Mouse (Mus musculus) frontal cortex, postnatal 36 days (tissue): Measurements from ENCODE around the gene Tsr3.
"Not testable (repeated sequence)": the region's sequence is repeated elsewhere in the genome, so short reads cannot be mapped to it uniquely, and the experiment has no call there.

Experiments
- DNase-seq, 2 experiments: peaks; one replicate each; pipeline ENCODE4 v3.0.0; 2022; ENCODE audit warnings: low spot score in 2 of 2

The Tsr3 gene

DNA sequence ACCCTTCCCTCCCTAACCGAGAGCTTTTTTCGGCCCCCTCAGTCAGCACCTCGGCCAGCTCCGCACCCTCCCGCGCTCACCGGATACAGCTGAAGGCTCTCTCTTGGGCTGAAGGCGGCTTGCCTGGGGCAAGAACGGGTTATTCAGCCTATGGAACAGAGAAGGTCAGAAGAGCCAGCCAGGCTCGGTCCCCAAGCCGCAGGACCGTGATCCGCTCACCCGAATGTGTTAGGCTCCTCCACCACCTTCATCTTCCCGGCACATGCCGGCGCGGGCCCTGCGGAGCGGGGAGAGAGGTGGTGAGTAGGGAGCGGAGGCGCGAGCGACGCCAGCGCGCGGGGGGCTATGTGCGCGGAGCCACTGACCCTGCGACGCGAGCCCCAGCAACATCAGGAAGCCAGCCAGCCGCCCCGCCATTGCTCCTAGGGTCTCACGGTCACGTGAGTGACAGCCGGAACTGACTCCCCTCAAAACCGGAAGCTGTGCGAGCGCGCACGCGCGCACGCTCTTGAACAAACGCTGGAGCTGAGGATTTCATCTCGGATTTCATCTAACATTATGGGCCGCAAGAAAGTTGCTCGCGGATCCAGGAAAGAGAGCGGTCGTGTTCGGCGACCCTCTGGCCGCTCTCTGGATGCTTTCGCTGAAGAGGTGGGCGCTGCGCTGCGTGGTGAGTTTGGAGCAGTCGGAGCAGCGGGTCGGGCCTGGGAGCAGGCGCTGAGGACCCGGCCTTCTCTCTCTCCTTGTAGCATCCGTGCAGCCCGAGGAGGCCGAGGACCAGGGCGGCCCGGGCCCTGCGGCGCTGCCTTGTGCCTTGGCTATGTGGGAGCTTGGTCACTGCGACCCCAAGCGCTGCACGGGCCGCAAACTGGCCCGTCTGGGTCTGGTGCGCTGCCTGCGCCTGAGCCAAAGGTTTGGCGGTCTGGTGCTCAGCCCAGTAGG, at the start of gene Tsr3, which contains the start of gene Gnptg:
Gene Tsr3, plus strand, starts transcription at position 476 of the 942 bp plus-strand sequence.
Gene Gnptg, minus strand, starts transcription at position 430 of the 942 bp plus-strand sequence.
- DNase-seq, result peak; percentile 84 to 86

DNA sequence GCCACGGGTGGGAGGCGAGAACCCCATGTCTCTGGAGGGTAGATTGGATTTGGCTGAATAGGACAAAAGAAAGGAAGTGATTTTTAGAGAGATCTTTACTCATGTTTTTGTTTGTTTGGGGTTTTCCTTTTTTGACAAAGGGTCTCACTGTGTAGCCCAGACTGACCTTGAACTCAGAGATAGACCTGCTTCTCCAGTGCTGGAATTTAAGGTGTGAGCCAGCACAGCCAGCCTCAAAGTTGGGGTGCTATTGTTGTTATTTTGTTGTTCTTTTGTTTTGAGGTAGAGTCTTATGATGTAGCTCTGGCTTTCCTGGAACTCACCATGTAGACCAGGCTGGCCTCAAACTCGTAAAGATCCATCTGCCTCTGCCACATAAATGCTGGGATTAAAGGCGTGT, 37.6 kb upstream of the Tsr3 start:
- no peak for DNase-seq

DNA sequence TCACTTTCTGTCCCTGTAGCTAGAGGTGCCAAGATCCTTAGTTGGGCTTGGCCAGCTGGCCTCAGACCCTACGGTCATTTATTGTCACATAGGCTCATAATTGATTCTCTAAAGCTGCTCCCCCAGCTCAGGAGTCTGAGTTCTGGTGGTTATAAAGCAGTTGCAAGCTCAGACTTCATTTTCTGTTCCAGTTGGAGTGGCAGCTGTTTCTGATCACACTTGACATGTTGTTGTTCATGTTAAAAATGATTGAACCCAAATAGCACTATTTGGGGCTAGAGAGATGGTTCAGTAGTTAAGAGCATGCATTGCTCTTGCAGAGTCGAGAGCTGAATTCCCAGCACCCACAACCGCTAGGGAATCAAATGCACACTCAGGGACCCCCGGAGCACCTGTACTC, 30.0 kb upstream of the Tsr3 start:
- no peak for DNase-seq

DNA sequence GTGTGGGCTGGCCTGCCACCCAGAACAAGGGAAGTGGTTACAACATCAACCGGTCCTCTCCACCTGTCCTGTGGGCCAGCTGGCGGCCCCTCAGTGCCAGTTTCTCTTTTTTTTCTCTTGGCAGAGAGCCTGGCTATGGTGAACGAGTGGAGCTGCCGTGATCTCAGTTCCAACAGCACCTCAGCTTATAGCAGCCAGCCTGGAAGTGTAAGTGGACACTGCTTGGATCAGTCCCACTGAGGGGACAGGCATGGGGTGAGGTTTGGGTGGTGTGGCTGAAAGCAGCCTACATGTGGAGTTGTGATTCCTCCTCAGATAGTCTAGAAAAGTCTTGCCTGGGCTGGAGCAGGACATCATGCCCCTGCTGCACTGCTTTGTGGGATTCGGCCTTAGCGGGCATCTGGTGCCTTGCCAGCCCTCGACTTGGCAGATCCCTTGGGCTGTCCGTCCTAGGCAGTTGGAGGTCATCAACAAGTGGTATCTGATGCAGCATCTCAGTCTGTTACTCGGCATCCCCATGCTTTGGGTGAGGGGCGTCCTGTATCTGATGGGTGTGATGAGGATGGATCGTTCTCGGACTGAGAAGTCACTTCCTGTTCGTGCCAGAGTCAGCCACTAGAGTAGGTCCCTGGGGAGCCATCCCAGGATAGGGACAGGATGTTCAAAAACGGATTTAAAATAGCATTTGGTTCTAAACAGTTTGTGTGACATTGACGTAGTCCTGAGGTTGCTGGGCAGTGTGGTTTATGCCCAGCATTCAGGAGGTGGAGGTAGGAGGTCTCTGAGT, 29.1 kb upstream of the Tsr3 start:
- no peak for DNase-seq

DNA sequence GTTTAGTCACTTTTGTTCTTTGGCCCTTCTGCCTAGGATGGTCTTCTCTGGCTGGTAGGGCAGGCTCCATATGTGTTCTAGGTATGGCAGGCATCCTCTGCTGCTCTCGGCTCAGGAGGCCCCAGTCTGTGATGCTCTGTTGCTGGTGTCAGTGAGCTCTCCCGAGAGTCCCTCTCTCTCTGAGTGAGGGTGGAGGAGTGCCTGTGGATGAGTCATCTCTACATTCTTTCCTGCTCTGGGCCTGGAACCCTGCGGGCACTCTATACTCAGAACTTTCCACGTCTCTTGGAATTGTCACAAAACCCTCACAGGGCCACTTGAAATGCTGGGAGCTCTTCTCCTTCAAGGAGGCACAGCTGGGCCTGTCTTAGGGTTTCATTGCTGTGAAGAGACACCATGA, 28.3 kb upstream of the Tsr3 start:
- DNase-seq, result no peak

DNA sequence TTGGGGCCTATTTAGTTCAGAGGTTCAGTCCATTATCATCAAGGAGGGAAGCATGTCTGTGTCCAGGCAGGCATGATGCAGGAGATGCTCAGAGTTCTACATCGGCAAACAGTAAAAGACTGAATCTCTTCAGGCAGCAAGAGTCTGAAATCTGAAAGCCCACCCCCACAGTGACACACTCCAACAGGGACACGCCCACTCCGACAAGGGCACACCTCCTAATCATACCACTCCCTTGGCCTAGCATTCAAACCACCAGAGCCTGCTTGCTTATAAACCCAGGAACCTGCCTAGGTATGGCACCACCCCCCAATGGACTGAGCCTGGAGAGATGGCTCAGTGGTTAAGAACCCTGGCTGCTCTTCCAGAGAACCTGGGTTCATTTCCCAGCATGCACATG, 24.5 kb upstream of the Tsr3 start:
- DNase-seq, result no peak

DNA sequence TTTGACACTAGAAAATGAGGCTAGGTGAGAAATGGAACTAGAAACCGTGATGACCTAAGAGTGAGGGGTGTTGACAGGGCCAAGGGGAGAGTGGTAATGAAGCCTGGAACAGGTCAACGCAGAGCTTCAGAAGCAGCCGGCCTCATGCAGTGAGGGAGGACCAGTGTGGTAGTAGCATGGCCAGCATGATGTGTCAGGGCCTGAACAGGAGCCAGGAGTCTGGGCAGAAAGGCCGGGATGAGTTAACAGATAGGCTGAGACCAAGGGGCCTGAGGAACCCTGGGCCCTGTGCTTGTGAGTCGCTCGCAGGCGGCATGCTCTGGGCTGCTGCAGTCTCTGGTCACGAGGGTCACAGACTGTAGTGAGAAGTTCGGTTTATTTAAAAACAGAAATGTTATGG, 21.0 kb upstream of the Tsr3 start:
- DNase-seq, result no peak

DNA sequence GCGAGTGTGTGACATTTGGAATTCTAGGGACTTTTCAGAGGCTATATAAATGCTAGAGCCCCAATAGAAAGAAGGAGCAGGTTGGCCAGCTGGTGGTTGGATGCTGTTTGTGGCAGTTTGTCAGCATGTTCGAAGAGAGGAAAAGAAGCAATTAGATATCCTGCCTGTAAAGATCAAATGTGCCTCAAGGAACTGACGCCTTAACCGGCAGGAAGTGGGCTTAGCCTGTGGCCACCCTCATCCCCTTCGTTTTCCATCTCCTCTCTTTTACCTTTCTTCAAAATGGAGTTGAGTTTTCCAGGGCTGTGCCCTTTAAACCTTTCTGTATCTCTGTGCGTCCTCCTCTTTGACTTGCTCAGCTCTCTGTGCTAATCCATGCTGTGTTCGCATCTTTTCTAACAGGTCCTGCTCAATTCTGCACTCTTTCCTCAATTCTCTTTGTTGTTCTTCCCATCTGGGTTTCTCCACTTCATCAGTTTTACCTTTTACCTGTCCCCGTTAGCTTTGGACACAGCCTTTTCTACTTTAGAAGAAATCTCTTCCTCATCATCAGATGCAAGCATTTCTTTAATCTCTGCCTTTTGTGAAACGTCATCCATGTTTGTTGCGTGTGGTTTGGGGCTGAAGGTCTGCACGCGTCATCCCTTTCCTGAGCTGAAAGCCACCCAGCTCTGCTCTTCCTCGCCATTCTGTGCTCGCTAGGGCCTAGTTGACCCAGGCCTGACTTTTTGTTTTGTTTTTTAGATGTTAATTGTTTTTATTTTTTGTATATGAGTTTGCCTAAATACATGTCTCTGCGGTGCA, 20.3 kb upstream of the Tsr3 start:
- no peak for DNase-seq

DNA sequence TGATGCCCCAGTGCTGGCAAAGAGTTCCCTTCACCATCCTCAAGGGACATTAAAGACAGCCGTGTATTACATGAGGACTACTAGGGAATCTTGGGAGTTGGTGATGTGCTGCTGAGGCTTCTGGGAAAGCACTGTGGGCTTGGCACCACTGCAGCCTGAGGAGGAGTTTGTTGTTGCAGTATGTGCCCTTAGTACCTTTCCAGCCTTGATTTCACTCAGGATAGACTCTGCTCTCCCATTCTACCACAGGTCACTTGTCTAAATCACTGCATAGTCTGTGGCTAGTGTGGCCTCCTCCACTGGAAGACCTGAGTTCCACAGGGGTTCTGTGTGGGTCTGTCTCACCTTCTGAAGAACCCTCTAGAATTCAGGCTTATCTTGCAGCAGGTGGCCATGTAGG, 19.2 kb upstream of the Tsr3 start:
- DNase-seq, result no peak

DNA sequence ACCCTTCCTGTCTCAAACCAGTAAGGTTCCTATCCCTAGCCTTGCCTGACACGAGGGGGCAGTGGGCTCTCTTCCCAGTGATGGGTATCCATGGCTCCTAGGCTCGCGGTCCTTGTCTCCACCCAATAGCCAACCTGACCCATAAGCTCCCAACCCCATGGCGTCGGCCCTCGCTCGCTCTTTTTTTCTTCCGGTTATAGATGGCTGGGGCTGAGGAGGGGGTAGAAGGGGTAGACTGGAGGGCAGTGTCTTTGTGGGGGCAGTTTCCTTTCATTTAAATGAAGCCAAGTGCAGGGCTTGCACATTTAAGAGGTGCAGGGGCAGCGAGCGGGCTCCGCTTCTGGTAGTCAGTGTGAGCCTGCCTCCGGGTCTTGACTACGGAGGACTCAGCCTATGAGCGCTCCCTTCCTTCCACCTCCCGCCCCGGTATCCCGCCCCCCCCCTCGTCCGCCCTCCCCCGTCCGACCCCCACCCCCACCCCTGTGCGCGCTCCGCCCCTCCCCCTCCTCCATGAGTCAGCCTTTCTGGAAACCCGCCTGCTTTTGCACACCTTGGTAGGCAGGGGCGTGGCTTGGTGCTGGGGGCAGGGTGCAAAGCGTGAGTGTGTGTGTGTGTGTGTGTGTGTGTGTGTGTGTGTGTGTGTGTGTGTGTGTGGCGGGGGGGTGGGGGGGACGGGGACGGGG, 18.0 kb upstream of the Tsr3 start:
- DNase-seq, result peak; percentile 44 to 54

DNA sequence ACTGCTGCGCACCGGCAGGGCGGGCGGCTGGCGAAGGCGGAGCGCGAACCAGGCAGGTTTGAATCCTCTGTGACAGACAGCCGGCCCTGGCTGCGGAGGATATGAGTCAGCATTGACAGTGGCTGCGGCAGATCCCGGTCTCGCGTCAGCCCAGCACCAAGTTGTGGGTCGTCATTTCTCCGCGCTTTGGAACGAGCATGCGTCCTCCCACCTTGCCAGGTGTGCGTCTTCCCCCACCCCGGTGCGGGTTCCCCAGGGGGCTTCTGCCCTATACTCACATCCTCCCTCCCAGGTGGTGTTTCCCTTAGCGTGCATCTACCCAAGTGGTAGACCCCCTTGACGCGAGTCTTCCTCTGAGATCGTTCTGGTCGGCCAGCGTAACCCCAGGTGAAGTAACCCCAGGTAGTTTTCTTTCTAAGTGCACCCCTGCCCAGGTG, 17.4 kb upstream of the Tsr3 start:
- peak; percentile 42 to 44 for DNase-seq

DNA sequence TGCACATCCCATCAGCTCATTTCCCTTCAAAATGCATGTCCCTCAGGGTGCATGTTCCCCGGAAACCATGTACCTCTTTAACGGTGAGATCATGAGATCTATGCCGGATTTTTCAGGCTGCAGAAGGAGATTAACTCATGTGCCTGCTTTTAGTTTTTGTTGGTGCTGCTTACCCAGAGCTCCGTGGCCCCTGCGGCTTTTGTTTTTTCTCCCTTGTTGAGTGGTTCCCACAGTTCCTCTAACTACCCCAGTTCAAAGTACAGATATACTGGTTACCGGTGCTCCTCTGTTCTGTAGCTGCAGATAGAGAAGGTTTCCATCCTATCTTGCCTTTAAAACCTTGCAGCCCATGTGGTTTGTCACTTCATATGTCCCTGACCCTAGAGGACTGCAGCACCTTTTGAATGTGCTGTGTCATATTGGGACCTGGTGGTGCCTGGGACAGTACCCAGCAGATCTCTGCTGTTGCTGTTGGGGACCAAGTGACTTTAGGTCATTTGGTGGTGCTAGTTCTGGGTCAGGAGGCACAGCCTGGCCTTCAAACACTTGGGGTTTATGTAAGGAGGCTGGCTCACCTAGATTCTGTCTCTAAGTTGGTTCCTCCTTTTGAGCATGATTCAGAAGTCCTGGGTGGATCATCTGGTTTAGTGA, 16.9 kb upstream of the Tsr3 start:
- no peak for DNase-seq

DNA sequence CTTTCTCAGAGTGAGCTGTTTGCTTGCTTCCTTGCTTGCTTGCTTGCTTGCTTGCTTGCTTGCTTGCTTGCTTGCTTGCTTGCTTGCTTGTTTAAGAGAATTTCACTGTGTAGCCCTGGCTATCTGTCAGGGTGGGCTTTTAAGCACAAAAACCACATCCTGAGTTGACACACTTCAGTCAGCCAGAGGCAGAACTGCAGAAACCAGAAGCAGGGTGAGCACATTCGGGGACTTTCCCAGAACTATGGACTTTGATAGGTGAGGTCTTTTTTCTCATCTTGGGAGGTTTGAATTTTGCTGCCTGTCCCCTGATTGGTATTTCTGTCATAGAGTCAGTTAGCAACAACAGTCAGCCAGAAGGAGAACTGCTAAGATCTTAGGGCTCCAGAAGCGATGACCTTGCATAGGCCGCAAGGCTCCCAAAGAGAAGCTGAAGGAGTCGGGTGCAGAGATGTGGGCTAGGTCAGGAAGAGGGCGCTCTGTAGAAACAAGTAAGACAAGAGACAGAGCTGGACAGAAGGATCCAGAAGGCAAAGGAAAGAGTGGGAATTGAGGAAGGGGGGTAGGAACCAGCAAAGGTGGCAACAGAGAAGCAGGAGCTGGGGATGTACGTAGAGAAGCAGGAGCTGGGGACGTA, 15.3 kb upstream of the Tsr3 start:
- no peak for DNase-seq

DNA sequence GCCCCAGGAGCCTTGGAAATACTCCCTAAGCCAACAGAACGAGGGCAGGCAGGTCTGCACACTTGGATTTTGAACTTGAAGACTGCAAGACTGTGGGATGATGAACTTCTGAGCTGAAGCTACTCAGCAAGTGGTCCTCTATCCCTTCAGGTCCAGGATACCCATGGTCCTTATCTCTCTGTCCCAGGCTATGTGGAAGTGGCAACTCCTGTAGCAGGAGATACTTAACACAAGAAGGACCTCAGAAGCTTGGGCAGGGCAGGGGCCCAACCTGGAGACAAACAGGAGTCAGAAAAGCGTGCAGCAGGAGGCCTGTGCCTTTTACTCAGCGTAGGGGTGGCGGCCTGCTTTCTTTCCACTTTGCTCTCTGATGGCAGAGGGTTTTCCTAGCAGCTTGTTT, 14.3 kb upstream of the Tsr3 start:
- no peak for DNase-seq

DNA sequence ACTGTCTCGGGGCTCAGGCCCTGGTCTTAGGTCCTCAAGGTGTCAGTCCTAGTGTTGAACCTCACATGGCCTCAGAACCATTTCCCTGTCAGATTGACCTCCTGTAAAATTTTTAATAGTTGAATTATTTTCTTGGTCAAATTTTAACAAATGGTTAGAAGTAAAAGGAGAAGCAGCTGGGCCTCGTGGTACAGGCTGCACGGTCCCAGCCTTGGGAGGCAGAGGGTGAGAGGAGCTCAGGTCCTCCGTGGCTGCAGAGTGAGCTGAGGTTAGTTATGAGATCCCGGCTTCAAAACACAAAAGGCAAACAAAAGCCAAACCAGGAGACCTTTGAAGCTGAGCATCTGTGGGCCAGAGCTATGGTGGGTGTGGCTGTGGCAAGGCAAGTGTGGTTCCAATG, 12.0 kb upstream of the Tsr3 start:
- no peak for DNase-seq

DNA sequence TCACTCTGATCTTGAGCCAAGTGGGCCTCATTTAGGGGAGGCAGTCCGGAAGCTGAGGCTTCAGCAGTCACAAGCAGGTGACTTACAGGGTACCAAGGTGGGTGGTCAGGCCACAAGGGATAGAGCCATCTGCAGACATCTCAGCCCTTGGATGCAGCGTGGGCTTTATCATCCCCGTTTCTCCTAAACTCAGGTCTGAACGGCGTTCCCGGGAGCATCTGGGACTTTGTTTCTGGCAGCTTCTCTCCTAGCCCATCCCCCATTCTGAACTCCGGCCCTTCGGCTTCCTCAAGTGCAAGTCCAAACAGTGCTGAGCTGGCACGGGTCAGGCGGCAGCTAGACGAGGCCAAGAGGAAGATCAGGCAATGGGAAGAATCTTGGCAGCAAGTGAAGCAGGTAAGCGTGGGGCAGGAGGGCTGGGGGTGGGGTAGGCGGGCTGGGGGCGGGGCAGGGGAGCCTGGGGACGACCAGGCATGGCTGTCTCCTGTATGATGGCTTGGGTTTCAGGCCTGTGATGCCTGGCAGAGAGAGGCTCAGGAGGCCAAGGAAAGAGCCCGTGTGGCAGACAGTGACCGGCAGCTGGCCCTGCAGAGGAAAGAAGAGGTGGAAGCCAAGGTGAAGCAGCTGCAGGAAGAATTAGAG, 9.8 kb upstream of the Tsr3 start:
- not testable (repeated sequence) for DNase-seq

DNA sequence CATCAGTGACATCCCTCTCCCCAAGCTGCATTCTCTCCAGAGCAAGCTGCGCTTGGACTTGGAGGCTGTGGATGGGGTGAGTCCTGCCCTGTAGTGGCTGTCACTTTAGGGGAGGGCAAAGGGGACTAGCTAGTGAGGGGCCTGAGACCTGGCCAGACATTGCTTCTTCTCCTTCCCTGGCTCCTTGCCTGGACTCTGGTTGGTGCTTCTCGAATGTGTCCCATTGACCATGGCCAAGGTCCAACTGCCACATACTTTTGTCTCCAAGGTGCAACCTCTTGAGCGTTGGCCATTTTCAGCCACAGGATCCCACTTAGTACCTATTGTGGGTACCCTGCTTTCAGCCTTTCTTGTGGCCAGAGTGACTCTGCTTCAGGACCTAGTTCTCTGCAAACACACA, 9.3 kb upstream of the Tsr3 start:
- DNase-seq, result no peak

DNA sequence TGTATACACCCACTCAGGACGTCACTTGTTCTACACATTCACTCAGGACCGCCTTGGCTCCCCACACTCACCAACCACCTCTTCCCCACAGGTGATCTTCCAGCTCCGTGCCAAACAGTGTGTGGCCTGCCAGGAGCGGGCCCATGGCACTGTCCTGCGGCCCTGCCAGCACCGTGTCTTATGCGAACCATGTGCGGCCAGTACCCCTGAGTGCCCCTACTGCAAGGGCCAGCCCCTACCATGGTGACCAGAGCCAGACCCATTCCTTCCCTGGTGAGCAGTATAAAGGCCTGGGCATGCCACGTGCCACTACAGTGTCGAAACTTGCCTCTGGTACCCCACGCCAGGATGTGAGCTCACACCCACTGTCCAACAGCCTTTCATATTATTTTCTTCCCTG, 8.3 kb upstream of the Tsr3 start:
- not testable (repeated sequence) for DNase-seq

DNA sequence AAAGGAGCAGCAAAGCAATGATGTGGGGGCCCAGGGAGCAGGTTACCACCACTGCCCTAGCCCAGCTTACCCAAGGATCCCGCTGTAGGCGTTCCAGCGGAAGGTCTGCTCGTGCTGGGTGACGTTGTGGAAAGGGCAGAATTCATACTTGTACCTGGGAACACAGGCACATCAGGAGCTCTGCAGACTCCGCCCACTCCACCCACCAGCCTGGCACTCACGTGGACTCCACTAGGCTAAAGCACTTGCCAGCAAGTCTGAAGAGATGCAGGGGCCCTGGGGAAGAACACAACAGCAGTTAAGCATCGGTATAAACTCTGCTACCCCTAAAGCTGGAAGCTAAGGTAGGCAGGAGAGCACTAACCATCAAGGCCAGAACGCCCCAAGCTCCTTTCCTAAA, 4.3 kb upstream of the Tsr3 start:
- no peak for DNase-seq
